Mouse (Mus musculus) megakaryocyte progenitor cell, adult 5-6 weeks (primary cell): ENCODE data around the gene Dmap1. TPM values are rescaled to one million over a fixed set of nuclear protein-coding genes. Genes with fewer than 3 reads are reported as not detected.

ENCODE experiments used
- total RNA-seq, 2 experiments: library from RNA; stranded (forward) in 1 of 2; stranded (reverse) in 1 of 2; fragments of 157-497, 149-512 nt in 1 of 2; fragments of 200-1000 nt in 1 of 2; gene quantifications; 2 replicates each; pipeline versions ENCODE4 v1.2.3 to v1.2.4; 2015 to 2017

The Dmap1 gene
- total RNA-seq, 2 experiments from 2014 or later = 19.3 to 23.7 TPM

Other genes starting within 250 kb of the Dmap1 start
- gene Rnf220, start 185.2 kb downstream of the Dmap1 start, total RNA-seq (2015) = 52.9 and 63.3 TPM in 2 replicates
- gene Rnf220, start 185.2 kb downstream of the Dmap1 start, total RNA-seq (2017) = 83.9 and 96.5 TPM in 2 replicates
- 60.4 and 75.6 TPM in 2 replicates for gene Eri3, start 131.9 kb downstream of the Dmap1 start, total RNA-seq (2015)
- gene Eri3, start 131.9 kb downstream of the Dmap1 start, total RNA-seq (2017) = 26.9 and 36.0 TPM in 2 replicates
- gene Gm12845, start 42.1 kb upstream of the Dmap1 start, total RNA-seq (2015) = not detected in 2 replicates
- not detected in 2 replicates for gene Gm12845, start 42.1 kb upstream of the Dmap1 start, total RNA-seq (2017)
- gene Klf17, start 83.4 kb upstream of the Dmap1 start, total RNA-seq (2015) = not detected in 2 replicates
- gene Klf17, start 83.4 kb upstream of the Dmap1 start, total RNA-seq (2017) = not detected in 2 replicates
- gene Slc6a9, start 152.2 kb upstream of the Dmap1 start, total RNA-seq (2015) = 0.05 TPM in 1 of 2 replicates, not detected in the other
- gene Slc6a9, start 152.2 kb upstream of the Dmap1 start, total RNA-seq (2017) = 0.21 and 2.6 TPM in 2 replicates
- not detected in 2 replicates for gene Ccdc24, start 190.3 kb upstream of the Dmap1 start, total RNA-seq (2015)
- not detected in 2 replicates for gene Ccdc24, start 190.3 kb upstream of the Dmap1 start, total RNA-seq (2017)
- 0.54 TPM in 2 replicates for gene B4galt2, start 201.2 kb upstream of the Dmap1 start, total RNA-seq (2015)
- gene B4galt2, start 201.2 kb upstream of the Dmap1 start, total RNA-seq (2017) = not detected in 2 replicates
- gene Atp6v0b, start 205.1 kb upstream of the Dmap1 start, total RNA-seq (2015) = 308 and 311 TPM in 2 replicates
- 105 and 150 TPM in 2 replicates for gene Atp6v0b, start 205.1 kb upstream of the Dmap1 start, total RNA-seq (2017)
- 9.5 and 13.0 TPM in 2 replicates for gene Dph2, start 209.8 kb upstream of the Dmap1 start, total RNA-seq (2015)
- 8.3 and 10.3 TPM in 2 replicates for gene Dph2, start 209.8 kb upstream of the Dmap1 start, total RNA-seq (2017)
- gene Ipo13, start 232.7 kb upstream of the Dmap1 start, total RNA-seq (2015) = 19.1 and 19.5 TPM in 2 replicates
- gene Ipo13, start 232.7 kb upstream of the Dmap1 start, total RNA-seq (2017) = 6.2 and 10.6 TPM in 2 replicates
- not detected in 2 replicates for gene Artn, start 247.5 kb upstream of the Dmap1 start, total RNA-seq (2015)
- not detected in 2 replicates for gene Artn, start 247.5 kb upstream of the Dmap1 start, total RNA-seq (2017)